Mouse (Mus musculus): ENCODE measurements at regions not wholly inside any gene's neighbourhood (a gene's known extent, or its start where the extent isn't known, plus 50 kb on each side); places are given as distances from the start of the nearest gene placed in this dataset.
A peak's percentile ranks its signal among the peaks of the same experiment; 100 is the strongest.

GRCm38 (mm10) chr10:24481926-24482612 lies 113.2 kb upstream of the Ccn2 start:
- Histone ChIP-seq H3K27me3 (ENCODE audit: insufficient read depth, low read length) (no peaks in the 10 kb centered on the region), H3K9ac (no peak overlapping the region), H3K27ac (ENCODE audit: low read depth) (no peak overlapping the region), H3K4me2 (no peak overlapping the region), H3K4me3 (ENCODE audit: low read depth, low read length) (no peak overlapping the region), H3K4me1 (ENCODE audit: insufficient read depth) (peaks cover 5% of the 10 kb centered on the region; the same call in 1 of the 2 replicates), H3K36me3 (ENCODE audit: insufficient read depth) (no peaks in the 10 kb centered on the region), H3K9me3 (ENCODE audit: low read depth, low read length) (no peaks in the 10 kb centered on the region)
- no peak for TF ChIP-seq CTCF (IDR thresholded peaks at IDR 0.05; ENCODE audit: low read depth)
- no peak for ATAC-seq (ENCODE audit: insufficient read depth)
- DNase-seq: no peak
- WGBS: 70% methylated on average over 9 of the region's 9 CpGs

- no peak overlapping the region for H3K4me2 ChIP-seq
Measured at GRCm38 (mm10) chr10:24483053-24483452, 112.2 kb upstream of the Ccn2 start.

GRCm38 (mm10) chr10:24484101-24484660 lies 111.1 kb upstream of the Ccn2 start:
- TF ChIP-seq CTCF (IDR thresholded peaks at IDR 0.05; ENCODE audit: low read depth): no peak
- Histone ChIP-seq H3K27ac (ENCODE audit: low read depth) (no peak overlapping the region), H3K36me3 (ENCODE audit: insufficient read depth) (no peaks in the 10 kb centered on the region), H3K4me3 (ENCODE audit: low read depth, low read length) (no peak overlapping the region), H3K27me3 (ENCODE audit: insufficient read depth, low read length) (no peaks in the 10 kb centered on the region), H3K4me2 (no peak overlapping the region), H3K9ac (no peak overlapping the region), H3K9me3 (ENCODE audit: low read depth, low read length) (no peaks in the 10 kb centered on the region), H3K4me1 (ENCODE audit: insufficient read depth) (peaks cover 5% of the 10 kb centered on the region; the same call in 1 of the 2 replicates)
- 25% methylated on average over 5 of the region's 5 CpGs for WGBS
- no peak for ATAC-seq (ENCODE audit: insufficient read depth)
- no peak for DNase-seq

More at GRCm38 (mm10) chr10:24483053-24483452, 112.2 kb upstream of the Ccn2 start:
- no peak overlapping the region for H3K27ac ChIP-seq (ENCODE audit: low read depth)
- no peak overlapping the region for H3K4me3 ChIP-seq (ENCODE audit: low read depth, low read length)
- no peaks in the 10 kb centered on the region for H3K9me3 ChIP-seq (ENCODE audit: low read depth, low read length)
- 27% methylated on average over 3 of the region's 3 CpGs for WGBS
- DNase-seq: no peak
- H3K36me3 ChIP-seq (ENCODE audit: insufficient read depth): no peaks in the 10 kb centered on the region
- no peak for TF ChIP-seq CTCF (IDR thresholded peaks at IDR 0.05; ENCODE audit: low read depth)
- H3K27me3 ChIP-seq (ENCODE audit: insufficient read depth, low read length): no peaks in the 10 kb centered on the region
- H3K9ac ChIP-seq: no peak overlapping the region
- no peak for ATAC-seq (ENCODE audit: insufficient read depth)
- peaks cover 5% of the 10 kb centered on the region; the same call in 1 of the 2 replicates for H3K4me1 ChIP-seq (ENCODE audit: insufficient read depth)

- H3K4me1 ChIP-seq (ENCODE audit: insufficient read depth): peaks cover 5% of the 10 kb centered on the region; the same call in 1 of the 2 replicates
- H3K9me3 ChIP-seq (ENCODE audit: low read depth, low read length): no peaks in the 10 kb centered on the region
- H3K36me3 ChIP-seq (ENCODE audit: insufficient read depth): no peaks in the 10 kb centered on the region
- no peak for TF ChIP-seq CTCF (IDR thresholded peaks at IDR 0.05; ENCODE audit: low read depth)
- DNase-seq: no peak
- 79% methylated on average over 5 of the region's 5 CpGs for WGBS
- no peak overlapping the region for H3K27ac ChIP-seq (ENCODE audit: low read depth)
- ATAC-seq (ENCODE audit: insufficient read depth): no peak
- H3K4me2 ChIP-seq: no peak overlapping the region
- no peak overlapping the region for H3K9ac ChIP-seq
- H3K27me3 ChIP-seq (ENCODE audit: insufficient read depth, low read length): no peaks in the 10 kb centered on the region
- no peak overlapping the region for H3K4me3 ChIP-seq (ENCODE audit: low read depth, low read length)
Measured at GRCm38 (mm10) chr10:24485461-24485860, 109.8 kb upstream of the Ccn2 start.

- H3K27ac ChIP-seq (ENCODE audit: low read depth): no peak overlapping the region
- H3K9me3 ChIP-seq (ENCODE audit: low read depth, low read length): no peaks in the 10 kb centered on the region
- TF ChIP-seq CTCF (IDR thresholded peaks at IDR 0.05; ENCODE audit: low read depth): no peak
- no peaks in the 10 kb centered on the region for H3K36me3 ChIP-seq (ENCODE audit: insufficient read depth)
- no peak overlapping the region for H3K4me2 ChIP-seq
- peaks cover 5% of the 10 kb centered on the region; the same call in 1 of the 2 replicates for H3K4me1 ChIP-seq (ENCODE audit: insufficient read depth)
- H3K9ac ChIP-seq: no peak overlapping the region
- no peak overlapping the region for H3K4me3 ChIP-seq (ENCODE audit: low read depth, low read length)
- WGBS: 35% methylated on average over 1 of the region's 1 CpGs
- ATAC-seq (ENCODE audit: insufficient read depth) (no peak), DNase-seq (peak; percentile 32)
- H3K27me3 ChIP-seq (ENCODE audit: insufficient read depth, low read length): no peaks in the 10 kb centered on the region
Measured at GRCm38 (mm10) chr10:24486224-24486623, 109.0 kb upstream of the Ccn2 start.

- DNase-seq (peak; percentile 25), ATAC-seq (ENCODE audit: insufficient read depth) (no peak)
- H3K4me3 ChIP-seq (ENCODE audit: low read depth, low read length): no peak overlapping the region
- 45% methylated on average over 3 of the region's 3 CpGs for WGBS
- H3K36me3 ChIP-seq (ENCODE audit: insufficient read depth): no peaks in the 10 kb centered on the region
- H3K27me3 ChIP-seq (ENCODE audit: insufficient read depth, low read length): no peaks in the 10 kb centered on the region
- H3K27ac ChIP-seq (ENCODE audit: low read depth): no peak overlapping the region
- no peak for TF ChIP-seq CTCF (IDR thresholded peaks at IDR 0.05; ENCODE audit: low read depth)
- no peak overlapping the region for H3K9ac ChIP-seq
- peaks cover 5% of the 10 kb centered on the region; the same call in 1 of the 2 replicates for H3K4me1 ChIP-seq (ENCODE audit: insufficient read depth)
- no peaks in the 10 kb centered on the region for H3K9me3 ChIP-seq (ENCODE audit: low read depth, low read length)
- H3K4me2 ChIP-seq: no peak overlapping the region
Measured at GRCm38 (mm10) chr10:24487915-24488314, 107.3 kb upstream of the Ccn2 start.

GRCm38 (mm10) chr10:24490432-24490831 lies 104.8 kb upstream of the Ccn2 start:
- TF ChIP-seq CTCF (IDR thresholded peaks at IDR 0.05; ENCODE audit: low read depth): no peak
- Histone ChIP-seq H3K27me3 (ENCODE audit: insufficient read depth, low read length) (no peaks in the 10 kb centered on the region), H3K4me1 (ENCODE audit: insufficient read depth) (peaks cover 13% of the 10 kb centered on the region), H3K36me3 (ENCODE audit: insufficient read depth) (no peaks in the 10 kb centered on the region), H3K4me2 (no peak overlapping the region), H3K4me3 (ENCODE audit: low read depth, low read length) (no peak overlapping the region), H3K9me3 (ENCODE audit: low read depth, low read length) (no peaks in the 10 kb centered on the region), H3K27ac (ENCODE audit: low read depth) (no peak overlapping the region), H3K9ac (no peak overlapping the region)
- ATAC-seq (ENCODE audit: insufficient read depth) (no peak), DNase-seq (no peak)
- WGBS: 57% methylated on average over 2 of the region's 2 CpGs

All from lung, embryonic 14.5 days (tissue).